Mouse (Mus musculus) thymus, postnatal 25 days (tissue): Measurements from ENCODE around the gene 1110032F04Rik.
"Not testable (repeated sequence)": the region's sequence is repeated elsewhere in the genome, so short reads cannot be mapped to it uniquely, and the experiment has no call there.

Source experiments
- DNase-seq: peaks from one replicate; pipeline ENCODE4 v3.0.0; 2022

The 1110032F04Rik gene

DNA sequence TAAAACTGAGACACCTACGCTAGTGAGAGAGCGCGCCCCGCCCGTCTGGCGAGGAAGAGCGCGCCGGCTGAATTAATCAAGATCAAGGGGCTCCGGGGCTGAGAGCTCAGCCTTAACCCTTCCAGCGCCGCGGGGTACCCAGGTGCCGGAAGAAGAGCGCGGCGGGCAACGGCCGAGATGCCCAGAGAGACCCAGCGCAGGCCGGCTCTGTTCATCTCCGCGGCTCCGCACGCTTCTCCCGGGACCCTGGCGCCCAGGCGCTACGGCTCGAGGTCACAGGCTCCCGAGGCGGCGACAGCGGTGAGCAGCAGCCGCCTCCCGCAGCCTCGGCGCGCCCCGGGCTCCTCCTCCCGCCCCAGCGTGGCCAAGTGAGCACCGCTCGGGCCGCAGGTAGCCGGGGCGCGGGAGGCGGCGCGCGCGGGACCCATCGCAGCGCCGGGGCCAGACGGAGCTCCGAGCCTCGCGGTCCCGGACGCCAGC is at the start of gene 1110032F04Rik:
TSS of gene 1110032F04Rik (plus strand) at position 376 of the 480 bp plus-strand sequence.
- peak; percentile 60 for DNase-seq

DNA sequence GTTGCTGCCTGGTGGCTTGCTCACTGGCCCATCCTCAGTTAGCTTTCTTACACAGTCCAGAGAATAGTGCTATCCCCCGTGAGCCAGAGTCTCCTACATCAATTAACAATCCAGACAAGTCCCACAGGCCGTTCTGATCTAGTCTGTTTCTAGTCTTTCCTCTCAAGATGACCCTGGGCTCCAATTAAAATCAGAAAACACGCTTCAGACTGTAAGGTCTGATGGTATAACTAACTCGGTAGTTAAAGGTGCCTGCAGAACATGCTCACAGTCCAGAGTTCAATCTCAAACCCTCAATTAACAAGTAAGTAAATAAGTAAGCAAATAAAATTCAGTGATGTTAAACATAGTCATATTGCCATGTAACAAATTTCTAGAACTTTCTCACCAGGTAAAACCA is 48.0 kb upstream of the 1110032F04Rik start:
- no peak for DNase-seq

DNA sequence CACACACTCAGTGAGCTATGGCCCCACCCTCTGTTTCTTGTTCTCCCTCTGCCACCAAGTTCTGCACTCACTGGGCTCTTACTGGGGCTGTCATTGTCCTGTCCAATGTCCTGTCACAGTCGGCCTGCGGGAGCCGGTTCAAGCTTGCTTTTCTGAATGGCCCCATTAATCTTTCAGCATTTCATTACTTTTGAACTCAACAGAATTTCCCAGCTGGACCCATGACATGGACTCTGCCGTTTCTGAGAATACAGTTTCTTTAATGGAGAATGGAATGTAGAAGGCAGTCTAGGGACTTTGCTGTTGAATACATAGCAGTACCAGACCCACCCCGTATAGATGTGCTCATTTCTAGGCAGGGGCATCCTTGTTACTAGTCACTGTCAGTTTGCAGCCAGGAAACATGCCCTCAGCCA is 47.5 kb upstream of the 1110032F04Rik start:
- DNase-seq = no peak

DNA sequence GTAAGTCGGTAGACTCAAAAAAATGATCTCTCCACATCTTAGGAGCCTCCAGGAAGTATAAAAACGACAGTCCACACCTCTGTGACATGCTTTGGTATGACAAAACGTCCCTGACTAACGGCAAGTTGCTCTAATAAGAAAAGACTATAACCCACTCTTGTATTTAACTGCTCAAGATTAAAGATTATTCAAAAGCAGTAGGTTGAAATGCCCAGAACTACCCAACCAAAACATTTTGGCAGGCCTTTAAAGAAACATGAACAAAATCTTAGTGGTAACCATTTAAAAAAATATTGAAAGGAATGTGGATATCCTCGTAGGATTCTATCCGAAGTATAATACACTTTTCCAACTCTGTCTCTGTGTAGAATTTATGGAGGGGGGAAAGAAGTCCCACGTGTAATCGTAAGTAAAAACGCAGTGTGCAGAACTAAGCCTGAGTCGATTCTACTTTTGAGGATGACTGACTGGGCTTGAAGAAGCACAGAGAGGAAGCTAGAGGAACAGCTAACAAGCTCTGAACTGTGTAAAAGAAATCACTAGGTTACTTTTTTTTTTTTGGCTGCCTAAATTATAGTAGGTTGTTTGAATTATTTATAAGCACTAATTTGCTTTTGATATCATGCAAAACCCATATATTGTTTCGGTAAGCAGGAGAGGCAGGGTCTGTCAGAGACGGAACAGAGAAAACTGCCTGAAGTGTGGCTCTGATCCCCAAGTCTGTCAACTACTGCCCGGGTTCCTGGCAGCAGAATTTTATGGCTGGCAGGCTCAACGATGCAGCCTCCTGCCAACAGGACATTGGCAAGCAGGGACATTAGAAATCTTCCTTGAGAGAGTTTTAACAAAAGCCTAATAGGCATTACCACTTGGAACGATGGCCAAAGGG is 45.3 kb upstream of the 1110032F04Rik start:
- no peak for DNase-seq

DNA sequence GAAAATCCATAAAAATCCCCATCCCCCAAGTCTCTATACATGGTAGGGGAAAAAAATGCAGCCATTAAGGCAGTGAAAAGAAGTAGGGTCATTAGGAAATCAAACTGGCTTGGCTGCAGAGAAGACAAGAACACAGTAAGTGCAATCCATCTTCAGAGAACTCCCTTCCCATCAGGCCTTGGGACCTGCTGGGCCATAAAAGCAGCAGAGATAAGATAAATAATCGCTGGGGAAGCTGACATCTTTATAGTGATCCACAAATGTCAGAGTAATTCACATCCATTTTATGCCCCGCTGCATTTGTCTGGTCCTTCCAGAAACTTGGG is 44.7 kb upstream of the 1110032F04Rik start:
- no peak for DNase-seq

DNA sequence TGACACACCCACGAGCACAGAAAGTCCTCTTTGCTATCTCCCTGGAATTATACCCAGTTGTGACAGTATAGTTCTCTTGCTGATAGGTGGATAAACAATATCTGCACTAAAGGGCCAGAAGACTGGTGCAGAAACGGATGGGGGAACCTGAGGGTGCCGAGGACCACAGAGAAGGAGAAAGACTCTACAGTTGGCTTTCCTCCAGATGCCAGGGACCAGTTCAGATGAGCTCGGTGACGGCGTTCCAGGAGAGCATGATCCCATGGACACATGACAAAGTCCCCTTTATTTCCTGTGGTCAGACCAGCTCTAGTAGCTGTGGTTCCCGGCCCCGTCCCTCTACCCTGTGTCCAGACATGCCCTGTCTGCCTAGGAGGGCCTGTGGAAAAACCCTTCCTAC is 44.2 kb upstream of the 1110032F04Rik start:
- DNase-seq = no peak

DNA sequence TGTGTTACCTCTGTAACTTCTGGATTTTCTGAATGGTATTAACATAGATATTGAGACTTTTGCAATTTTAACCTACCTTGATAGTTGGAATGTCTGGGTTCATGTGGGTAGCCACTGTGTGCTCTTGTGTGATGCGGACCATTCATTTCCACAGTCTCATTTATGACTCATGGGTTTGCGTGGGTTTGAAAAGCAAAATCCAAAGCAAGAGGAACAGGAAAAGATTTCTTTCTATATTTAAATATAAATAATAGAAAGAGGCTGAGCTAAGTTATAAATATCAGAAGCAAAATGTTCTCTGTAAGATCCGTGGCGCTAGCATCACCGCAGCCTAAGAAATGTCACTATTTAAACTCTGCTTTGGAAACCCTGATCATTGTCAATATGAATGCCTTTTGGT is 41.7 kb upstream of the 1110032F04Rik start:
- no peak for DNase-seq

DNA sequence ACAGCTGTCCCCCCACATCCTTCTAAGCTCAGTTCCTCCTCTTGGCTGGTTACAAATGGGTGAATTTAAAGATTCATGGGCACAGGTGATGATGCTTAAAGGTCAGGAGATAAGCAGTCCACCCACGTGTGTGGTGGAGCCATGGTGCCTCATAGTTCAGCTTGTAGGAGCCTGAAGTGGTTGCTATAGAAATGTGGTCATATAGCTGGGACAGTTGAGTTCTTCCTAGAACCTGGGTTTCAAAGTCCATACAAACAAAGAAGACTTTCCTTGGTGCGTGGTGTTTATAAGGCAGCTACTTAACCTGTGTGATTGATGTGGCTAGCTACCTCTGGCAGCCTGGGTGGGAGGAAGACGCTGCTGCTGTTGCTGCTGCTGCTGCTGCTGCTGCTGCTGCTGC is 39.4 kb upstream of the 1110032F04Rik start:
- no peak for DNase-seq

DNA sequence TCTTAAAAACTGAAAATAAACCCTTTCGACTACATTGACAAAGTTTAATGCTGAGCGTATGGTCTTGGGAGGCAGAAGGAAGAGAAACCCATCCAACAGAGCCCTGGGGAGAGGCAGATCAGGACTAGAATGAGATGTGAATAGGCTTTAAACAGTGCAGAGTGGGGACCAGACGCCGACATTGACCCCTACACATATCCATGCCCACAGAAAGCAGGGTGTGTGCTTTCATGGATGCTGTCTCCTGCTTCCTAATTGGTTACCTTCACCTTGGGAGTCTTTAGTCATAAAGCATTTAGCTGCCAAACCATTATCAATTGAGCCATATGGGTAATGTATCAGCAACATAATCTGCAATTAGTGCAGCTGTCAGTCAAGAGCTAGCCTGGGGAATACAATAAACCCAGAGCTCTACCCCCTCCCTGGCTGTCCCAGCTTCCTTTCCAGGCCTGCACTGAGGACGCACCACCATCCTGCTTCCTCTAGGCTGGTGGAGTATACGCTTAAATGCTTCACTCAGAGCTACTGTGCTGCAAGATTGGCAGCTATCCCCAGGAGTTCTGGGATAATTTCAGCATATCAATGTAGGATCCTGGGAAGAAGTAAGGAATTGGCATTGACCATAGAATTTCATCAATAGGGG is 32.4 kb upstream of the 1110032F04Rik start:
- DNase-seq = no peak

DNA sequence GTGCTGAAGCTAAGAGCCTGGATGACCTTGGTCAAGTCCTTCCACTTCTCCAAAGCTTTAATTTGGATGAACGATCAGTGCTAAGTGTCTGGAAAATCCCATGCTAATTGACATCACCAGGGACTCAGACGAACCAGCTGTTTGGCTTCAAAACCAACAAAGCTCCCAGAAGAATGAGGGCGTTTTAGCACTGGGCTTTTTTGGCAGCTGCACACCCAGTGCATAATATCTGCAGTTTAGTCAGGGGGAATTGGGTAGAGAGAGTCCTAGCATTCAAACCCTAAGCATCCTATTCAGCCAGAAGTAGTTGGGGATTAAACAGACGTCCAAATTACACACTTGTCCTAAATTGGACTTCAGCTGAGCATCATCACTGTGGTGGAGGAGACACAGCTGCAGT is 29.2 kb upstream of the 1110032F04Rik start:
- no peak for DNase-seq

DNA sequence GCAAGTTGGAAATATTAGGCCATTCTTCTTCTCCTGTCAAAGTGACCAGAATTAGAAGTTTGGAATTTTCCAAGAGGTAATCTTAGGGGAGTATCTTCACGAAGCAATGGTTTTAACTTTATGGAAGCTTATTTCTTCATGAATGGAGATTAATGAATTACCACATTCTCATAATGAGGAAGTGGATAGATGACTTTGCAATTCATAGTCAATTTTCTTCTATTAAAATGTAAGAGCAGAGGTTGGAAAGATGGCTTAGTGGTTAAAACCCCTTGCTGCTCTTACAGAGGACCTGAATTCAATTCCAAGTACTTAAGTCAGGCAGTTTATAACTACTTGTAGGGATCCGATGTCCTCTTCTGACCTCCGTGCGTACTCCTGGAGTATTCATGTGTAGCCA is 25.4 kb upstream of the 1110032F04Rik start:
- DNase-seq = no peak

DNA sequence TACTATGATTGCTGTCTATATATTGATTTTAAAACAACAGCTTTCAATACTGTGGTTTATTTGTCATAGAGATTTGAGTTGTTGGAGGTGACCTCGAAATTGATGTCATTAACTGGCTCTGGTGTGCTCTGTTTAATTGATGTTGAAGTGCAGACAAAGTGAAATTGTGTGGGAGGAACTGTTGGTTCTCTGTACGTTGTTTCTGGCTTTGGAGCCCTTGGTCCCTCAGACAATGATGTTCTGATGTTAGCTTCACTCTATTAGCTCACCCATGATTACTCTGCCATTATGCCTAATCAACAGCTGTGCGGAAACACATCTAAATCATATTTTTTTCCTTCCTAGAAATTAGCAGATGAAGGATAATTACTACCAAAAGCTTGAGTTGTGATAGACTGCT is 21.1 kb upstream of the 1110032F04Rik start:
- DNase-seq = no peak

DNA sequence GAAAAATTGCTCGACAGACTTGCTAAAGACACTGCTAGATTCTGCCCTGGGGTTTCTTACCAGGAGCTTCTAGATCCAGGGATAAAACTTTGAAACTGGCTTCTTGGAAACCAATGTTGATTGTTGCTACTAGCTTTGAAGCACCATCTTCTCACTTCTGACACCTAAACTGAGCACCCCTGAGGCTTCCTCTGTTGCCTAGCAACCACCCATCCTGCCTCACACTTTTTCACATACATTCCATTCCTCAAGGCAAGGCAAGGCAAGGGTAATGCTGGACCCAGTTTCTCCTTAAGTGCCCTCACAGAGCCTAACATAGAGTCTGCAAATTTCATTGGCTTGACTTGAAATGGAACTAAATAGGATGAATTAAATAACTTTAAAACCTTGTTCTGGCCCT is 17.0 kb upstream of the 1110032F04Rik start:
- DNase-seq = no peak

DNA sequence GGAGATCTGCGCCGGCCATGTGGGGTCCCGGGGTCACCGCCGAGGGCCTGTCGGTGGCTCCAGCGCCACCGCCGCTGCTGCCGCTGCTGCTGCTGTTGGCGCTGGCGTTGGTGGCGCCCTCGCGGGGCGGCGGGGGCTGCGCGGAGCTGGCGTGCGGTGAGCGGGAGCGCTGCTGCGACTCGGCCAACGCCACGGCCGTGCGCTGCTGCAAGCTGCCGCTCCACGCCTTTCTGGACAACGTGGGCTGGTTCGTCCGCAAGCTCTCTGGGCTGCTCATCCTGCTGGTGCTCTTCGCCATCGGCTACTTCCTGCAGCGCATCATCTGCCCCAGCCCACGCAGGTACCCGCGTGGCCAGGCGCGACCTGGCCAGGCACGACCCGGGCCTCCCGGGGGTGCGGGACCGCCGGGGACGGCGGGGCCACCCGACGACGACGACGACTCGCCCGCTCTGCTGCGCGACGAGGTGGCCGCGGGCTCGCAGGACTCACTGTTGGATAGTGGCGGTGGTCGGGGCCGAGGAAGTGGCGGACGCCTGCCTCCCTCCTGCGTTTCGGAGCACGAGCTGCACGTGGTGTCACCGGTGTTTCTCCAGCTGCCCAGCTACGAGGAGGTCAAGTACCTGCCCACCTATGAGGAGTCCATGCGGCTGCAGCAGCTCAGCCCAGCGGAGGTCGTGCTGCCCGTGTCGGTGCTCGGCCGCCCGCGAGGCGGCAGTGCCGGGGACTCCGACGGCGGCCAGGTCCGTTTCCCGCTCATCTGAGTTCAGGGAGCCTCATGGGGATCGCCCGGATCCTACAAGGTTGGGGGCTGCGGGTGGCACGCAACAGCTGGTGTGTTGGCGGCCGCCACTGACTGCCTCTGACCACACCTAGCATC is 543 bp downstream of the 1110032F04Rik start:
- peak; percentile 59 for DNase-seq

DNA sequence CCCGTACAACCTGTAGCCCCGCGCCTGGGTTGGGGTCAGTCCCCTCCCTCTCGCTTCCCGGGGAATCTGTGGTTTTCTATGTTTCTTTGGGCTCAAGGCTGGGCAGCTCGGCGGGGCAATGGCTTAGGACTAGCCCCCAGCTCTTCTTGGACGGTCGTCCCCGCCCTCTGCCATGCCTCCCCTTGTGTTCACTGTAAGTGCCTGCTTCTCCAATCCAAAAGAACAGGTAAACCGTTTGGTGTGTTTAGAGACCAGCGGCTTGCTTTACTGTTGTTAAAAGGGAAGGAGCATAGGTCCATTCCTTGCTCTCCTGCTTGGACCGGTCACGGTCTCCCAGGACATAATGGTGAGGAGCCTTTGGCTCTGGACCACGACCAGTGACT is 1.2 kb downstream of the 1110032F04Rik start:
- DNase-seq = no peak

DNA sequence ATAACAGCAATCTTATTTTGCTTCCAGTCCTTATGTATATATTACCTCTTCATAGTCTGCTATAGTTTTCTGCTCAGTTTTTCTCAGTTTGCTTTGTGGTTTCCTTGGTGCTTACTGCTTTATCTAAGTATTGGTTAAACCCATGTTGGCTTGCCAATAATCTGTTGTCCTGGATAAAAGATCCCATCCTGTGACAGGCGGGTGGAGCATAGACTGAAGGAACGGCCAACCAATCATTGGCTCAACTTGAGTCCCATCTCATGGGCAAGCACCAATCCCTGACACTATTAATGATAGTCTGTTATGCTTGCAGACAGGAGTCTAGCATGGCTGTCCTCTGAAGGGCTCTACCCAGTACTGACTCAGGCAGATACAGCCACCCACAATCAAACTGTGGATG is 4.7 kb downstream of the 1110032F04Rik start:
- DNase-seq = no peak

DNA sequence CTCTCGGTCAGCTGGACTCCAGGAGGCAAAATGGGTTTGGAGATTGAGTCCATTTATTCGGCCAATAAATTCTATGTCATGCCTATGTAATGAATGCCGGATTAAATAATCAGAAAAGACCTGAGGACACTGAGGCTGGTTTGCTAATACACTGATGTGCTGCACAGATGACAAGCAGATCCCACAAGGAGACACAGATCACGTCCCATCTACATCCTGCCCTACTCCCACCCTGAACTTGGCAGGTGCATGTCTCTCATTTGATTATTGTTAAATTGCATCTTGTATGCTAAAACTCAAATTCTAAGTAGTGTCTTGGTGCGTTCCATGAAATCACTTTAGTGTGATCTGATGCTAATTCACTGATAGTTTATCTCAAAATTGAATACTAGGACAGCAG is 17.5 kb downstream of the 1110032F04Rik start:
- no peak for DNase-seq

DNA sequence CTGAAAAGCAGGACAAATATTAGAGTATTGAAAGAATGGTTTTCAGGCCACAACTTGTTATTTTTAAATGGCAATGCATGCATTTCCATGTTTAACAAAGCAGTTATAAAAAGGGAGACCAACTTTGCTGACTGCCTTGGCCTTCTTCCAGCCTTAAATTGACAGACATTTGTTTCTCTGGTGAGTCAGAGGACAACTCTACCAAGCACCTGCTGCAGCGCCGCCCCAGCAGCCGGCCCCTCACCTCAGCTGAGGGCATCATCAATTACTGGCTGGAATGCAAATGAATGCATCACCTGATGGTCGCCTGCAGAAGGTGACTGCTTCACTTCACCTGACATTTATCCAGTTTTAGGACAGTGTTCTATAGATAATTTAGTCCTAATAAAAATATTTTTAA is 26.0 kb downstream of the 1110032F04Rik start:
- no peak for DNase-seq

DNA sequence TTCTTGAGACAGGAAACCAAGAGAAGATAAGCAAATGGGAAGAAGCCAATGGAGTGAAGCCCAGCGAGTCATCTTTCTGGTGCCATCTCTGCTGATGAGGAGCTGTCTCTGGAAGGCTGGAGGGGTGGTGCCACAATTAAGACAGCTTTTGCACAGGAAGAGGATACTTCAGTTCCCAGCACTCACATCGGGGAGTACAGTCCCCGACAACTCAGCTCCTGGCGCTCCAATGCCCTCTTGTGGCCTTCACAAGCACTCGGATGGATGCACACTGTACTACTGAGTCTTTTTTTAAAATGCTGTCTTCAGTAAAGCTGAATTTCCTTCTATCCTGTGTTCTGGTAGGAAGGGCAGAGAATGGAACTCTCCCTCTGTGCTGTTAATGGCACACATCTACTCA is 27.8 kb downstream of the 1110032F04Rik start:
- no peak for DNase-seq

DNA sequence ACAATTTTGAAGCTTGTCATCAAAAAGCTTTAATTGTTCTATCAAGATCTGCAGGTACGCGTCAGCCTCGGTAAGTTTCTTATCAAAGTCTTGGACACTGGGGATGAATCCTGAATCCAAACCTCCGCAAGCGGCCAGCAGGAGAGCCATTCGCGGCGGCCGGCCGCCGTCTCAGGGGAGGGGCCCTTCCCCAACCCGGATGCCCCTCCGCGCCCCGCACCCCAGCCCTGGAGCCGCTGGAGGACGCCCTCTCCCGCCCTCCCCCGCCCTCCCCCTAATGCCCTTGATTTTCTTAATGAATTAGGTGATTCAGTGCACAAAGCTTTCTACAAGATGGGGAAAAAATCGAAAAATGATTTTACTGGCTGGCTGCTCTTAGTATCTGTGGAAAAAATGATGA is 33.2 kb downstream of the 1110032F04Rik start:
- DNase-seq = not testable (repeated sequence)

DNA sequence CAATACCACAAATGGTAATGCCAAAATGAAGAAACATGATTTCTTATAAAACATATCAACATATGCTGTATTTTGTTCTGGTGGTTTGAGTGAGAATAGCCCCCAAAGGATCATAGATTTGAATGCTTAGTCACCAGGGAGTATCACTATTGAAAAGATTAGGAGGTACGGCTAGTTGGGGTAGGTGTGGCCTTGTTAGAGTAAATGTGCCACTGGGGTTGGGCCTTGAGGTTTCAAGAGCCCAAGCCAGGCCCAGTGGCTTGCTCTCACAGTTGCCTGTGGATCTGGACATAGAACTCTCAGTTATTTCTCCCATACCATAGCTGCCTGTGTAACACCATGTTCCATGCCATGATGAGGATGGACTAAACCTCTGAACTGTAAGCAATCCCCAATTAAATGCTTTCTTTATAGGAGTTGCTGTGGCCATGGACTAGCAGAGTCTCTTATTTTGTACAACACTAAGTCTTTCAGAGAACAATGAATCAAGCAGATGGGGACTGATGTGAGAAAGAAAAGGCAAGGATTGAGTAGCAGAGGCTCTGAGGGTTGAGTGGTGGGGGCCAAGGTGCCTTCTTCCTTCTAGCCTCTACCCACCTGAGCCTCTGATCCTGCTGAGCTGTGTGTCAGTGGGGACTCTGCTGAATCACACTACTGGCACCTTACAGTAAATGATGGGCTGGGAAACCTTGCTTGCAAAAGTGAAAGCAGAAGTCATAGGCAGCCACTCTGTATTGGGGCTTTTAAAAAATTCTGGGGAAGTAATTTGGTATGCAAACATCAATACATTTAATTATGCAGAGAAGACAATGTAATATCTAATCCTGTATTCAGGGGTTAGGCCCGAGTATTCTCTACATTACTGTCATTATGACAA is 35.8 kb downstream of the 1110032F04Rik start:
- no peak for DNase-seq

DNA sequence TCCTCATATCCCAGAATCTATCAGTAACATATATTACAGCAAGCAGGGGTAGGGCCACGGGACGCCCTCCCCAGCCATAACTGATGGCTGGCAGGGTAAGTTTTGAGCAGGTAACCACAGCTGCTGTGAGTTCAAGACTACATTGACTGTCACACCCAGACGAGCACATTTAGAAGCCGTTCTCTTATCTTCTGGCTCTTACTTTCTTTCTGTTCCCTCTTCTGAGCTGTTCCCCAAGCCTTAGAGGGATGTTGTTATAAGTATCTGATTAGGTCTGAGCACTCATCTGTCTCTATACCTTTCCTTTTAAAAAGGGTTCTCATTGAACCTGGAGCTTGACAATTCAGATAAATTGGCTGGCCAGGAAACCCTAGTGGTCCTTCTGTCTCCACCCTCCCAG is 38.1 kb downstream of the 1110032F04Rik start:
- DNase-seq = no peak
